Mouse (Mus musculus) heart, postnatal 0 days (tissue): ENCODE results near the gene Rere. TPM values are rescaled to one million over a fixed set of nuclear protein-coding genes. Genes with fewer than 3 reads are reported as not detected.
A peak's percentile ranks its signal among the peaks of the same experiment; 100 is the strongest.

Experiments
- ATAC-seq: fragments of 200-750 bp; cut with Nextera tagmentation; 2 replicates; pipeline ENCODE4 v1.8.0; 2017; ENCODE audit warnings: low read depth, moderate number of reproducible peaks, moderate library complexity; ENCODE audit not compliant: insufficient read depth
- DNase-seq: peaks from one replicate; pipeline ENCODE4 v3.0.0-alpha.2; 2016; ENCODE audit warnings: low spot score
- H3K27ac ChIP-seq: fragments of 300-500 bp; sonication (generic); 2 replicates; pipeline ENCODE4 v1.5.1; 2014; ENCODE audit warnings: low read depth, mild to moderate bottlenecking
- H3K27me3 ChIP-seq: fragments of 300-500 bp; sonication (generic); 2 replicates; pipeline ENCODE4 v1.6.1; 2014; ENCODE audit warnings: low read length, mixed read lengths; ENCODE audit not compliant: control insufficient read depth, insufficient read depth
- H3K36me3 ChIP-seq: fragments of 300-500 bp; sonication (generic); replicated peaks from 2 replicates; pipeline ENCODE4 v1.6.1; 2014; ENCODE audit warnings: low read length, mixed read lengths; ENCODE audit not compliant: control insufficient read depth, insufficient read depth
- H3K4me1 ChIP-seq: fragments of 300-500 bp; sonication (generic); 2 replicates; pipeline ENCODE4 v1.6.1; 2014; ENCODE audit warnings: antibody characterized with exemption; ENCODE audit not compliant: control insufficient read depth, insufficient read depth
- H3K4me2 ChIP-seq: fragments of 300-500 bp; sonication (generic); 2 replicates; pipeline ENCODE4 v1.6.1; 2014; ENCODE audit warnings: low read depth, mild to moderate bottlenecking, low read length, moderate library complexity
- H3K4me3 ChIP-seq: fragments of 300-500 bp; sonication (generic); 2 replicates; pipeline ENCODE4 v1.5.1; 2014; ENCODE audit warnings: low read depth, low read length
- H3K9ac ChIP-seq: fragments of 300-500 bp; sonication (generic); replicated peaks from 2 replicates; pipeline ENCODE4 v1.6.1; 2014; ENCODE audit warnings: low read depth, low read length, mixed read lengths
- H3K9me3 ChIP-seq: fragments of 300-500 bp; sonication (generic); replicated peaks from 2 replicates; pipeline ENCODE4 v1.6.1; 2016; ENCODE audit warnings: low read length; ENCODE audit not compliant: control insufficient read depth
- CTCF ChIP-seq: IDR thresholded peaks from 2 replicates; pipeline ENCODE4 v1.5.1; 2016; ENCODE audit warnings: antibody characterized with exemption, control low read depth, low read depth
- EP300 ChIP-seq: IDR thresholded peaks from 2 replicates; pipeline ENCODE4 v1.6.1; 2016; ENCODE audit warnings: antibody characterized with exemption, low read depth
- WGBS: fragments of 180-500 bp; shearing (Covaris S2); extraction: QIAGEN DNeasy Blood & Tissue Kit; methylation state at CpG from one replicate; pipeline ENCODE4 v1.1.7; 2014; 5-methylcytosine and 5-hydroxymethylcytosine counted together
- polyA plus RNA-seq: library from polyadenylated mRNA; unstranded; fragments of >200 nt; fragmentation: Nextera tagmentation; extraction: Ambion mirVana; gene quantifications from 2 replicates; pipeline ENCODE4 v1.2.1, GENCODE M21; 2015
- total RNA-seq: library from RNA; depleted of rRNA; stranded (reverse); fragments of >200 nt; gene quantifications from 2 replicates; pipeline ENCODE4 v1.2.3, GENCODE M21; 2014; ENCODE audit warnings: low replicate concordance

Rere gene
- total and polyA plus RNA-seq, 2 experiments from 2014 or later, result 14.6 to 17.9 TPM

- TF ChIP-seq CTCF (no peak), EP300 (no peak)
- Histone ChIP-seq H3K9me3 (no peaks in the 10 kb centered on the region), H3K4me3 (no peak overlapping the region), H3K4me2 (peak overlapping the region; percentile 33), H3K4me1 (peaks cover 41% of the 10 kb centered on the region), H3K27ac (peak overlapping the region; percentile 78), H3K36me3 (no peaks in the 10 kb centered on the region), H3K27me3 (no peaks in the 10 kb centered on the region), H3K9ac (no peak overlapping the region; the same call in 1 of the 2 replicates)
- no peak for DNase-seq
- WGBS, result 56% methylated on average over 3 of the region's 3 CpGs
- ATAC-seq, result peak; percentile 32
Measured at GRCm38 (mm10) chr4:150583777-150584135, 302.3 kb downstream of the Rere start.

DNA sequence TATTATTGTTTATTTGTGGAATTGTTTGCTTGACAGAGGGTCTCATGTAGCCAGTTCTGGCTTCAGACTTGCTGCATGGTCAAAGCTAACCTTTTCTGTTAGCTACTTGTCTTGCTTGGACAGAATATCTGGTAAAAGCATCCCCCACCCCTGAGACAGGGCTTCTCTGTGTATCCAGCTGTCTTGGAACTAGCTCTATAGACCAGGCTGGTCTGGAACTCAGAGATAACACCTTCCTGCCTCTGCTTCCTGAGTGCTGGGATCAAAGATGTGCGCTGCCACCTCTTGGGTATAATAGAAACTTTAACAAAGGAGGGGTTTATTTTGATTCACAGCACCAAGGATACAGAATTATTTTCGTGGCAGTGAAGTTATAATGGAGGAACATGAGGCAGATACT, 304.4 kb downstream of the Rere start:
- H3K4me2 ChIP-seq, result no peak overlapping the region
- H3K4me3 ChIP-seq, result no peak overlapping the region
- ATAC-seq, result no peak
- no peaks in the 10 kb centered on the region for H3K27me3 ChIP-seq
- no peak overlapping the region for H3K9ac ChIP-seq
- DNase-seq, result no peak
- peaks cover 47% of the 10 kb centered on the region for H3K4me1 ChIP-seq
- no peaks in the 10 kb centered on the region for H3K9me3 ChIP-seq
- no peaks in the 10 kb centered on the region for H3K36me3 ChIP-seq
- WGBS, result 71% methylated on average over 2 of the region's 2 CpGs
- no peak for TF ChIP-seq CTCF
- TF ChIP-seq EP300, result no peak
- H3K27ac ChIP-seq, result no peak overlapping the region

DNA sequence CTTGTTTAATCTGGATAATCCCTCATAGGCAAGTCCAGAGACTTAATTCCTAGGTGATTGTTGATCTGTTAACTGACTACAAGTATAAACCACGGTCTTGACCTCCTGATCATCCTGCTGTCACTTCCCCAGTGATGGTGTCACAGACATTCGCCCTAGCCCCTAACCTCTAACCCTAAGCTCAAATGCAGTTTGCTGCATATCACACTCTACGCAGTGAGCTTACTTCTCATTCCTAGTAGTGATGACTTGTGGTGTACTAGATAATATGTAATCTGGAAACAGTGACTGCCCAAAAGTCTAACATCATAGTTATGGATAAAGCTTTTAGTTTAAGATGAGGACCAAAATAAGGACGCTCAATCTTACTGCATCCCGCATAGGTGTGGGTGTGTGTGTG, 304.8 kb downstream of the Rere start:
- H3K27me3 ChIP-seq, result no peaks in the 10 kb centered on the region
- DNase-seq, result no peak
- no peak for TF ChIP-seq EP300
- TF ChIP-seq CTCF, result no peak
- no peak overlapping the region for H3K9ac ChIP-seq
- ATAC-seq, result no peak
- H3K27ac ChIP-seq, result no peak overlapping the region
- H3K4me2 ChIP-seq, result no peak overlapping the region
- no peak overlapping the region for H3K4me3 ChIP-seq
- no peaks in the 10 kb centered on the region for H3K9me3 ChIP-seq
- no peaks in the 10 kb centered on the region for H3K36me3 ChIP-seq
- peaks cover 51% of the 10 kb centered on the region for H3K4me1 ChIP-seq
- WGBS, result 85% methylated on average over 5 of the region's 5 CpGs

DNA sequence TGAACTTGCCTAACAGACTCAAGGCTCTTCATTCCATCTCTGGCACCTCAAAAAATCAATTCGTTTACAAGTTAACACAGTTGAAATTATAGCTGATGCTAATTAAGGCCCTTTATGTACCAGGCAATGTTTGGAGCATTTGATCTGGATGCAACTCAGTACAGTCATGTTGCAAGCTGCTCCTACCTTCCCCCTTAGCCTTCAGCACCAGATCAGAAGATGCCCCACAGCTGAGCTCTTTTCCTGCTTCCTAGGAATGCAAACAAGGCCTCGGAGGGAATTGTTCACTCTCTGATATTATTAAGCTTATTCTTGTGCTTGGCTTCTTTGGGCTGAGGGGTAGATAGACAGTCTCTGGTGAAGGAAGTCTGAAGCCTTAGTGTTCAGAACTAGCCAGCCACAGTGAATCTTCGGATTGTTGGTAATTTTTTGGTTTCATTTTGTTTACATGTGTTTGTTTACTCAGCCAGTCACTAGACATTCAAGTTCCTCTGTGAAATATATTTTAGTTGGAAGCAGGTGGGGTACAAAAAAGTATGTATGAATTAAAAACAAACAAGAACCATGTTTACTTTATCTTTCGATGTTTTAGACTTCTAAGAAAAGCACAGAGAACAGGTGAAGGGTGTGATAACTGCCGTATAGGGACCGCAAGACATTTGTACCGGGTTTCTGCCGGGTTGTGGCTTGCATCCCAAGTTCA, 306.3 kb downstream of the Rere start:
- peak overlapping the region; percentile 21 for H3K27ac ChIP-seq

DNA sequence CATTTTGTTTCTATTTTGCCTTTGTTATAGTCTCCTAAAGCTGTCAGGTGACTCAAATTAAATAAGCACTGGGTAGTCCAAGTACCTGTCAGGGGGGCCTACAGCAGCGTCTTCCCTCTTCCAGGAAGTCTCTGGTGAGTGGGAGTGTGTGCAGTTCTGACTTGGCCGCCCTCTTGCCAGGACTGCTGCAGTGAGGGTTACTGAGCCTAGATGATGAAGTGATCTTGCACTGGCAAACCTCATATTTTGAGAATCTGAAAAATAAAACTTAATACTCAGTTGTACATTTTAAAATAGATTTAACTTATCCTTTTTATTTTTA, 306.8 kb downstream of the Rere start:
- ATAC-seq, result no peak
- TF ChIP-seq EP300 (no peak), CTCF (no peak)
- Histone ChIP-seq H3K4me2 (no peak overlapping the region), H3K9me3 (no peaks in the 10 kb centered on the region), H3K27ac (no peak overlapping the region), H3K36me3 (no peaks in the 10 kb centered on the region), H3K27me3 (no peaks in the 10 kb centered on the region), H3K4me3 (no peak overlapping the region), H3K4me1 (peaks cover 43% of the 10 kb centered on the region), H3K9ac (no peak overlapping the region)
- no peak for DNase-seq
- 72% methylated on average over 2 of the region's 2 CpGs for WGBS

More for the DNA sequence above, 306.3 kb downstream of the Rere start:
- Histone ChIP-seq H3K4me1 (peaks cover 48% of the 10 kb centered on the region), H3K27me3 (no peaks in the 10 kb centered on the region), H3K4me3 (no peak overlapping the region), H3K4me2 (0 out of 2 replicates have a peak overlapping the region, but pooled peaks have one; percentile 2), H3K9ac (no peak overlapping the region), H3K9me3 (no peaks in the 10 kb centered on the region), H3K36me3 (no peaks in the 10 kb centered on the region)
- 74% methylated on average over 8 of the region's 8 CpGs for WGBS
- TF ChIP-seq EP300 (no peak), CTCF (no peak)
- DNase-seq (no peak), ATAC-seq (no peak)

DNA sequence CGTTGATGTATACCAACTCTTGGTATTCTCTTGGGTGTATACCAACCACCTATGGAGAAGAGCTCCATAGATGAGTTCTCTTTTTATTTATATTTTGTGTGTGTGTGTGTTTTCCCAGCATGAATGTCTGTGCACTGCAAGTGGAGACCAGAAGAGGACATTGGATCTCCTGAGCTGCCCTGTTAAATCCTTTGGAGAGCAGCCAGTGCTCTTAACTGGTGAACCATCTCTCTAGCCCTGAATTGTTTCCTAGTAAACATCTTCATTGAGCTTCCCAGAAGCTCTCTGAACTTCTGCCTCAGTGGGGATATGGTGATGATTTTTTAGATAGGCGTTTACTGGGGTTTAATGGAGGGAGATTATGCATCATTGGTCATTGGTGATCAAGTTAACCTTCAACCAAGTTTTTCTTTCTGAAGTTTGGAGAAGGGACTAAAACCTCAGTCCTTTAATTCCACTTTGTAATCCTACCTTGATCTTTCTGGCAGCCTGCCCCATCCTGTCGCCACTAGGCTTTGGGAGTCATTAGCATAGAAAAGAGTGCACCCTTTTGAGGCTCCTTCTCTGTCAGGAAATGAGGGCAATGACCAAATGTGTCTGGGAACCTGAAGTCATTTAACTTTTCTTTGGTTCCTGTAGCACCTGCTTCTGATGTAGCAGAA, 309.3 kb downstream of the Rere start:
- ATAC-seq, result no peak
- Histone ChIP-seq H3K4me3 (no peak overlapping the region), H3K36me3 (no peaks in the 10 kb centered on the region), H3K4me1 (peaks cover 29% of the 10 kb centered on the region), H3K27ac (no peak overlapping the region), H3K4me2 (no peak overlapping the region), H3K27me3 (no peaks in the 10 kb centered on the region), H3K9me3 (no peaks in the 10 kb centered on the region), H3K9ac (no peak overlapping the region)
- no peak for DNase-seq
- WGBS, result 57% methylated on average over 3 of the region's 3 CpGs
- TF ChIP-seq CTCF (no peak), EP300 (no peak)
